Mouse (Mus musculus) left cerebral cortex, postnatal 4 days (tissue): ENCODE results near the gene Fbxo11. TPM values are rescaled to one million over a fixed set of nuclear protein-coding genes. Genes with fewer than 3 reads are reported as not detected.
"Not testable (repeated sequence)": the region's sequence is repeated elsewhere in the genome, so short reads cannot be mapped to it uniquely, and the experiment has no call there.

Experiments
- DNase-seq: peaks from one replicate; pipeline ENCODE4 v3.0.0-alpha.2; 2022
- intact Hi-C: fragments of 180-260 bp; cut with DNase I; formaldehyde crosslinking; loops from one replicate; pipeline ENCODE4 v1.15.1; 2025
- total RNA-seq, 2 experiments: library from RNA; stranded (reverse); gene quantifications; 2 replicates each; pipeline ENCODE4 v1.2.3; 2021

Fbxo11 gene
- total RNA-seq, 2 experiments from 2014 or later = 128 to 142 TPM

- intact Hi-C loops = loop anchor here (5.0 kb wide), 2 partner anchors 33 to 223 kb away; no protein-coding TSS in a partner anchor
- no peak for DNase-seq
Observed at GRCm38 (mm10) chr17:88029194-88029970, 35.7 kb downstream of the Fbxo11 start.

- DNase-seq = peak; percentile 24
Observed at GRCm38 (mm10) chr17:88025227-88025626, 39.9 kb downstream of the Fbxo11 start.

GRCm38 (mm10) chr17:88023924-88024323 is 41.2 kb downstream of the Fbxo11 start:
- no peak for DNase-seq
- intact Hi-C loops = no loop called here

More at GRCm38 (mm10) chr17:88025227-88025626, 39.9 kb downstream of the Fbxo11 start:
- intact Hi-C loops = loop anchor here (5.0 kb wide), 2 partner anchors 37 to 227 kb away; no protein-coding TSS in a partner anchor

GRCm38 (mm10) chr17:88016027-88016426 is 49.1 kb downstream of the Fbxo11 start:
- DNase-seq, intact Hi-C loops: not testable (repeated sequence)

GRCm38 (mm10) chr17:88014456-88014855 is 50.6 kb downstream of the Fbxo11 start:
- intact Hi-C loops = no loop called here
- no peak for DNase-seq

GRCm38 (mm10) chr17:88006956-88007355 is 58.1 kb downstream of the Fbxo11 start:
- intact Hi-C loops = no loop called here

GRCm38 (mm10) chr17:88004892-88005291 is 60.2 kb downstream of the Fbxo11 start:
- intact Hi-C loops = no loop called here
- no peak for DNase-seq

More at GRCm38 (mm10) chr17:88006956-88007355, 58.1 kb downstream of the Fbxo11 start:
- DNase-seq = no peak

GRCm38 (mm10) chr17:87997808-87998207 is 67.3 kb downstream of the Fbxo11 start:
- DNase-seq = no peak

GRCm38 (mm10) chr17:87993338-87993737 is 71.8 kb downstream of the Fbxo11 start:
- intact Hi-C loops = no loop called here
- no peak for DNase-seq

More at GRCm38 (mm10) chr17:87997808-87998207, 67.3 kb downstream of the Fbxo11 start:
- intact Hi-C loops = no loop called here

GRCm38 (mm10) chr17:87992154-87992553 is 72.9 kb downstream of the Fbxo11 start:
- intact Hi-C loops = no loop called here
- DNase-seq = no peak

GRCm38 (mm10) chr17:87987507-87987906 is 77.6 kb downstream of the Fbxo11 start:
- intact Hi-C loops = no loop called here
- no peak for DNase-seq

- intact Hi-C loops = no loop called here
Observed at GRCm38 (mm10) chr17:87985916-87986315, 79.2 kb downstream of the Fbxo11 start.

GRCm38 (mm10) chr17:87984440-87985214 is 80.5 kb downstream of the Fbxo11 start:
- intact Hi-C loops = no loop called here
- DNase-seq = no peak

More at GRCm38 (mm10) chr17:87985916-87986315, 79.2 kb downstream of the Fbxo11 start:
- peak; percentile 56 for DNase-seq

GRCm38 (mm10) chr17:87983313-87983712 is 81.8 kb downstream of the Fbxo11 start:
- intact Hi-C loops = no loop called here
- no peak for DNase-seq

GRCm38 (mm10) chr17:87982112-87982511 is 83.0 kb downstream of the Fbxo11 start:
- intact Hi-C loops = no loop called here

GRCm38 (mm10) chr17:87979696-87980095 is 85.4 kb downstream of the Fbxo11 start:
- intact Hi-C loops, DNase-seq: not testable (repeated sequence)

More at GRCm38 (mm10) chr17:87982112-87982511, 83.0 kb downstream of the Fbxo11 start:
- no peak for DNase-seq

- intact Hi-C loops, DNase-seq: not testable (repeated sequence)
Observed at GRCm38 (mm10) chr17:87976927-87977326, 88.2 kb downstream of the Fbxo11 start.

- no peak for DNase-seq
- intact Hi-C loops = no loop called here
Observed at GRCm38 (mm10) chr17:87976154-87976806, 88.8 kb downstream of the Fbxo11 start.

GRCm38 (mm10) chr17:87975229-87975853 is 89.8 kb downstream of the Fbxo11 start:
- intact Hi-C loops = no loop called here
- DNase-seq = peak; percentile 62

GRCm38 (mm10) chr17:87974629-87975228 is 90.4 kb downstream of the Fbxo11 start, which contains the start of gene Msh6:
Gene Msh6 (plus strand): TSS chr17:87975062.
- intact Hi-C loops = no loop called here

More at GRCm38 (mm10) chr17:87974629-87975228, 90.4 kb downstream of the Fbxo11 start, which contains the start of gene Msh6:
- DNase-seq = peak; percentile 95
